Mouse (Mus musculus) limb, embryonic 15.5 days (tissue): ENCODE measurements at regions not wholly inside any gene's neighbourhood (a gene's known extent, or its start where the extent isn't known, plus 50 kb on each side); places are given as distances from the start of the nearest gene placed in this dataset.

Source experiments
- ATAC-seq: fragments of 200-750 bp; cut with Nextera tagmentation; 2 replicates; pipeline ENCODE4 v1.8.0; 2017; ENCODE audit warnings: low read depth, moderate TSS enrichment; ENCODE audit not compliant: insufficient number of reproducible peaks, low FRiP score, low TSS enrichment
- H3K27ac ChIP-seq: fragments of 300-500 bp; sonication (generic); 2 replicates; pipeline ENCODE4 v1.5.1; 2015; ENCODE audit warnings: moderate library complexity, mild to moderate bottlenecking, inconsistent platforms
- H3K27me3 ChIP-seq: fragments of 300-500 bp; sonication (generic); 2 replicates; pipeline ENCODE4 v1.6.1; 2015; ENCODE audit warnings: inconsistent platforms
- H3K36me3 ChIP-seq: fragments of 300-500 bp; sonication (generic); 2 replicates; pipeline ENCODE4 v1.6.1; 2015; ENCODE audit warnings: inconsistent platforms
- H3K4me1 ChIP-seq: fragments of 300-500 bp; sonication (generic); 2 replicates; pipeline ENCODE4 v1.6.1; 2015; ENCODE audit warnings: inconsistent platforms
- H3K4me2 ChIP-seq: fragments of 300-500 bp; sonication (generic); 2 replicates; pipeline ENCODE4 v1.6.1; 2015; ENCODE audit warnings: mild to moderate bottlenecking, inconsistent platforms
- H3K4me3 ChIP-seq: fragments of 300-500 bp; sonication (generic); 2 replicates; pipeline ENCODE4 v1.5.1; 2015; ENCODE audit warnings: mild to moderate bottlenecking, inconsistent platforms
- H3K9ac ChIP-seq: fragments of 300-500 bp; sonication (generic); 2 replicates; pipeline ENCODE4 v1.6.1; 2015; ENCODE audit warnings: inconsistent platforms
- H3K9me3 ChIP-seq: fragments of 300-500 bp; sonication (generic); 2 replicates; pipeline ENCODE4 v1.6.1; 2016; ENCODE audit warnings: inconsistent platforms
- WGBS: fragments of 180-500 bp; shearing (Covaris S2); methylation state at CpG from one replicate; pipeline ENCODE4 v1.1.7; 2015; 5-methylcytosine and 5-hydroxymethylcytosine counted together

DNA sequence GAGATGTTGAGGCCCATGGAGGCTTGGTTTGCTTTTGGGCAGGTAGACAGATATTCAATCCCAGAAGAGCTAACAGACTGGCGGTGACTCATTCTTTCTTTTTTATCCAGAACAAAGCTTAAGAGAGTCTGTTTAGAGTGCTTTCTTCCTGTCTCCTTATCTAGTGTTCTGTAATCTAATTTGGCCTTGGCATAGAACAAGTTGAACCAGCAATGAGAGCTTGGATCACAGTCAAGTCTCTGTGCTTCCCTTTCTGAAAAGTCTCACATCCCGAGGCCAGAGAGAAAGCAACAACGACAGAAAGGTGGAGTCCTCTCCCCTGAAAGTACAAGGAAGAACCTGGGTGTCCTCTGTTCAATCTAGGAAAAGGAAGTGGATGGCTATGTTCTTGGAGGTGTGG, 401.2 kb upstream of the Etaa1 start:
- Histone ChIP-seq H3K4me3 (no peak overlapping the region), H3K9ac (no peak overlapping the region), H3K4me2 (no peak overlapping the region), H3K36me3 (no peaks in the 10 kb centered on the region), H3K9me3 (no peaks in the 10 kb centered on the region), H3K27ac (no peak overlapping the region), H3K4me1 (no peaks in the 10 kb centered on the region), H3K27me3 (no peaks in the 10 kb centered on the region)
- ATAC-seq: no peak
- whole genome bisulfite sequencing: 72% methylated on average over 3 of the region's 3 CpGs

GRCm38 (mm10) chr11:18354156-18354555, 400.5 kb upstream of the Etaa1 start:
- Histone ChIP-seq H3K27ac (no peak overlapping the region), H3K9ac (no peak overlapping the region), H3K4me1 (no peaks in the 10 kb centered on the region), H3K27me3 (no peaks in the 10 kb centered on the region), H3K9me3 (no peaks in the 10 kb centered on the region), H3K4me2 (no peak overlapping the region), H3K4me3 (no peak overlapping the region), H3K36me3 (no peaks in the 10 kb centered on the region)
- ATAC-seq: no peak
- 65% methylated on average over 4 of the region's 4 CpGs for WGBS

GRCm38 (mm10) chr11:18347841-18348240, 394.2 kb upstream of the Etaa1 start:
- ATAC-seq: no peak
- no peak overlapping the region for H3K4me2 ChIP-seq
- H3K9ac ChIP-seq: no peak overlapping the region
- no peaks in the 10 kb centered on the region for H3K4me1 ChIP-seq
- WGBS: 65% methylated on average over 3 of the region's 3 CpGs
- H3K4me3 ChIP-seq: no peak overlapping the region
- H3K27me3 ChIP-seq: no peaks in the 10 kb centered on the region
- H3K27ac ChIP-seq: no peak overlapping the region
- H3K36me3 ChIP-seq: no peaks in the 10 kb centered on the region
- no peaks in the 10 kb centered on the region for H3K9me3 ChIP-seq

DNA sequence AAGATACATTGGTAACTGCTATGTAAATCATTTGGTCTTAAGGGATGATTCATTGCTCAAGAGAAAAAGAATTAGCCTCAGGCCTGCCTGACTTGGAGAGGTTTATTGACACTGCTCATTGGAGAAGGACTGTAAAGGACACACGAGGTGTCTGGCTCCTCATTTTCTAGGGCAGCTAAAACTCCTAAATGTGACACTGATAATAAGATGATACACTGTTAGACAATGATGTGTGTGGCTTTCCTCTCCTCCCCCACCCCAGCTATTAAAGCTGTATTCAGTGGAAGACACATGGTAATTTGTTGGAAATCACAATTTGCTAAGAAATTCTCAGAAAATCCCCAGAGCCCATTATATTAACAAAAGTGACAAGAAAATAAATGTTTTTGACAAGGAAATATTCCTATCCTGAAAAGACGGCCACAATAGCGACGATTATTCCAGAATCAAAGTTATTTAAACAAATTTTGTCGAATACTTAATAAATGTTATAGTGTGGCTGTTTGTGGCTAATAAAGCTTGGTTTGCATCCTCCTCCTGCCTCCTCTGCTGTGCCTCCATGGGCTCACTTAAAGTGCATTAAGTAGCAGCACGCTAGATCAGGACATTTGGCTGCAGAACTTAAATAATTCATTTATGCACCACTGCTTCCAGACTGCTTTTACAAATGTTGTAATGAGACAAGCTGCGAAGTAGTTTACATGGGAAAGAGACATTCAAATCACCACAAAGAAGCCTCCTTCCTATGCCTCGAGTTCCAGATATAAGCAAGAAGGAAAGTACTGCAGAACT, 360.0 kb upstream of the Etaa1 start:
- Histone ChIP-seq H3K36me3 (no peaks in the 10 kb centered on the region), H3K9me3 (no peaks in the 10 kb centered on the region), H3K27me3 (no peaks in the 10 kb centered on the region), H3K4me1 (no peaks in the 10 kb centered on the region), H3K9ac (no peak overlapping the region), H3K4me2 (no peak overlapping the region), H3K27ac (no peak overlapping the region), H3K4me3 (no peak overlapping the region)
- 58% methylated on average over 8 of the region's 8 CpGs for WGBS
- no peak for ATAC-seq

DNA sequence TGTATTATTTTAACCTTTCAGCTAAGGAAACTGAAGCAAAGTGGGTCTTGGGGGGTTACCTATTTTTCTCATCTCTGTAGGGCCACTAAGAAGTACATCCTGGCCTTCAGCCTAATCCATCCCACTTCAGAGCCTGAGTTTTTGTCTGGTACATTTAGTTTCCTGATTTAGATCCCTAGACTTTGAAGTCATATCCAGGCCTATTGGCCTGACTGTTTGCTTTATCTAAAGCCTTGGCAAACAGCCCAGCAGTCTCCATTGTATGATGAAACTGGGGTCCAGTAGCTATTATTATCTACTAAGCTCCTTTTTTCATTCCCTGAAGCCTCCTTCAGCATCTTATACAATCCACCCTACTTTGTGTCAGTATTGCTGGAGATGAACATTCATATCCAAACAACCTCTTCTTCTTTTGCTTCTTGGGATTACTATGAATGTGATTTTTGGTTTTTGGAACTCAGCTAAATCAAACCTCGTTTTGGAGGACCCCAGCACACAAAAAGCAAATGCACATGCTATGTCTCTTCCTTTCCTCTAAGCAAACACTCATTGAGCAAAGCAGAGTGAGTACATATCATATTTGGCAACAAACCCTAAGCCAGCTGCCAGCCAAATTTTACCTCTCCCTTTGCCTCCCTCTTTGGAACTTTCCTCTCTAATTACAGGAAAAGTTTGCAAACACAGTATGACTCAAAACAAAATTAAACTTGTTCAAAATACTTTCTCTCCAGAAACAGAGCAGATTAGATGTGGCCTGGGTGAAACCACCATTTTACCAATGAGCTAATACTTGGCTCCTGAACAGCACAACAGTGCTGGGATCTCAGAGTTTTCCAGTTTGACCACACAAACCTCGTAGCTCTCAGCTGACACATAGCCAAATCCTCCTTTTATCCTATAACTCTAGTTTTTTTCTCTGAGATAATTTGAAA, 342.8 kb upstream of the Etaa1 start:
- Histone ChIP-seq H3K9ac (no peak overlapping the region), H3K27me3 (no peaks in the 10 kb centered on the region), H3K9me3 (no peaks in the 10 kb centered on the region), H3K4me2 (no peak overlapping the region), H3K4me1 (no peaks in the 10 kb centered on the region), H3K4me3 (no peak overlapping the region), H3K36me3 (no peaks in the 10 kb centered on the region), H3K27ac (no peak overlapping the region)
- WGBS: 53% methylated on average over 2 of the region's 2 CpGs
- ATAC-seq: no peak

DNA sequence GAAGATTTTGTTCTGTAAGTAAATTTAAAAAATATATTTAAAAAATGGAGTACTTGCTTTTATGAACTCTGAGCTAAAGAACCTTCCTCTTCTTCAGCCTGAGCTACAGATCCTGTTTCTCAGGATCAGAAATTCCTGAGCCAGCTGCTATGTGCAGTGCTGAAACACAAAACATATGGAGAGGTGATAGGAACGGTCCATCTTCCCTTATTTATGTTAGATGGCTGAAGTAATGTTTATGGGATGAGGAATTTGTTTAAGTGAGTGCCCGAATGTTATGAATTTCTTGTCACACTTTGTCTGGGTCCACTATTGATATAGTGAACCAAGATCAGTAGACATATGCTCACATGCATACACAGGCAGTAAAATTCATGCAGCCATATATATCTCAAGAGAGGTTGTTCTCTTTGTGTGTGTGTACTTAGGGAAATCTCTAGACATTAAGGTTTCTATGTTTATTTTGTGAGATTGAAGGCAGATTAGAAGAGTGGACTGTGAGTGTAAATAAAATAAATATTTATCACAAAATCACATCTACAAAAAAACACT, 325.0 kb upstream of the Etaa1 start:
- no peak for ATAC-seq
- no peak overlapping the region for H3K4me2 ChIP-seq
- H3K27me3 ChIP-seq: no peaks in the 10 kb centered on the region
- H3K27ac ChIP-seq: no peak overlapping the region
- H3K36me3 ChIP-seq: no peaks in the 10 kb centered on the region
- 55% methylated on average over 2 of the region's 2 CpGs for WGBS
- H3K4me1 ChIP-seq: no peaks in the 10 kb centered on the region
- no peaks in the 10 kb centered on the region for H3K9me3 ChIP-seq
- no peak overlapping the region for H3K9ac ChIP-seq
- H3K4me3 ChIP-seq: no peak overlapping the region

GRCm38 (mm10) chr11:18272392-18272791, 318.7 kb upstream of the Etaa1 start:
- Histone ChIP-seq H3K4me3 (no peak overlapping the region), H3K9ac (no peak overlapping the region), H3K9me3 (no peaks in the 10 kb centered on the region), H3K4me2 (no peak overlapping the region), H3K27ac (no peak overlapping the region), H3K4me1 (no peaks in the 10 kb centered on the region), H3K36me3 (no peaks in the 10 kb centered on the region), H3K27me3 (no peaks in the 10 kb centered on the region)
- ATAC-seq: no peak
- WGBS: 57% methylated on average over 1 of the region's 1 CpGs

GRCm38 (mm10) chr11:18266161-18266560, 312.5 kb upstream of the Etaa1 start:
- no peak overlapping the region for H3K9ac ChIP-seq
- WGBS: 73% methylated on average over 2 of the region's 2 CpGs
- no peaks in the 10 kb centered on the region for H3K4me1 ChIP-seq
- H3K27me3 ChIP-seq: no peaks in the 10 kb centered on the region
- H3K4me3 ChIP-seq: no peak overlapping the region
- ATAC-seq: no peak
- no peak overlapping the region for H3K4me2 ChIP-seq
- H3K9me3 ChIP-seq: no peaks in the 10 kb centered on the region
- H3K27ac ChIP-seq: no peak overlapping the region
- H3K36me3 ChIP-seq: no peaks in the 10 kb centered on the region

DNA sequence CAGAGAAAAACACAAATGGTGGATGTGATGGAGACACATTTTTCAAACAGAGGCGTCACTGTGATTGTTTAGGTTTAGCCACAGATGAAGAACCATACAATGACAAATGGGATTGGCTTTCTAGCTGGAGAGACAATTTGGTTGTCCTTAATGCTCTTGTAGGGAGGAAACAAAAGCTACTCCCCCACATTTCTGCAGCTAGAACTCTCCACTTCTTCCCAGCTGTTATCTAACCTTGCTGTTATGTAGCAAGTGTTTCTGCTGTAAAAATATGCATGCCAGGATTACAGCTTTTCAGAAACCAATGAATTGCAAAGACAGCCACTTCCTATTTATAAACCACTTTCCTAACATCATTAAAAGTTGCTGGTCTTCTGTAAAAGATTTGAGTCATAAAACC, 309.2 kb upstream of the Etaa1 start:
- H3K4me1 ChIP-seq: no peaks in the 10 kb centered on the region
- no peak overlapping the region for H3K4me3 ChIP-seq
- H3K36me3 ChIP-seq: no peaks in the 10 kb centered on the region
- H3K4me2 ChIP-seq: no peak overlapping the region
- no peaks in the 10 kb centered on the region for H3K27me3 ChIP-seq
- 74% methylated on average over 1 of the region's 1 CpGs for WGBS
- no peak overlapping the region for H3K27ac ChIP-seq
- H3K9ac ChIP-seq: no peak overlapping the region
- no peak for ATAC-seq
- no peaks in the 10 kb centered on the region for H3K9me3 ChIP-seq

DNA sequence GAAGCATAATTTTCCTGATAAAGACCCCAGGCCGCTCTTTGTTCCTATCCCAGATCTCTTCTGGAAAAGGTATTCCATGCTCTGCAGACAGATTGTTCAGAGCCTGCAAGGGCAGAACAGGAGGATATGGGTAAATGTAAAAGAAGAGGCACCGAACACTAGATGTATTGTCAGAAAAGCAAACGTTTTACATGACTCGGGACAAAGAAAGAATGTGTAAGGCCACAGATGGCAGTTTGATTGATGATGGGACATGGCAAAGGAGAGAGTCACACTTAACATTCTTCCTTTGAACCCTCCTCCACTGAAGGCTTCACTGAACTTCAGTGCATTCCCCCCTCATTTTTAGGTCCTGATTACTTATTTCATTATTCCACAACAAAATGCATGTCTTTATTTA, 295.6 kb upstream of the Etaa1 start:
- H3K9me3 ChIP-seq: no peaks in the 10 kb centered on the region
- no peak overlapping the region for H3K4me2 ChIP-seq
- ATAC-seq: no peak
- no peak overlapping the region for H3K27ac ChIP-seq
- H3K9ac ChIP-seq: no peak overlapping the region
- WGBS: 42% methylated on average over 4 of the region's 4 CpGs
- H3K27me3 ChIP-seq: no peaks in the 10 kb centered on the region
- no peaks in the 10 kb centered on the region for H3K36me3 ChIP-seq
- H3K4me3 ChIP-seq: no peak overlapping the region
- no peaks in the 10 kb centered on the region for H3K4me1 ChIP-seq

DNA sequence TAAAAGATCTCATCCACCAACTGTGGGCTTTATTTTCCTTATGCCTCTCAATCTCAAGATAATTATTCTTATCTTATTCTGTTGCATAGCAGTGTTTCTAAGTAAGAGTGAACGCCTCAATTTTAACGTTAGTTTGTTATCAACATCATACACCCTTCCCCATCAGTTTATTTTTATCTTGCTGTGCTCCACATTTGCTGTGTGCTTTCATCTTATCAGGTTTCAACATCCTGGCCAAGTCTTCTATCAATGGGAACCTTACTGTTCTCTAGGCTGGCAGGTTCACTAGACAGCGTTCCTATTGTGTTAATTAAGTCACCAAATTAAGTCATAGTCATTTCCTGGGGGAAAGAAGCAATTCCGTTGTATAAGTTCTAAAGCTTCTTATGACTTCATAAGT, 263.1 kb upstream of the Etaa1 start:
- H3K27me3 ChIP-seq: no peaks in the 10 kb centered on the region
- no peak overlapping the region for H3K4me2 ChIP-seq
- H3K4me1 ChIP-seq: no peaks in the 10 kb centered on the region
- 74% methylated on average over 4 of the region's 4 CpGs for WGBS
- H3K9me3 ChIP-seq: no peaks in the 10 kb centered on the region
- H3K9ac ChIP-seq: no peak overlapping the region
- H3K4me3 ChIP-seq: no peak overlapping the region
- ATAC-seq: no peak
- no peaks in the 10 kb centered on the region for H3K36me3 ChIP-seq
- no peak overlapping the region for H3K27ac ChIP-seq

GRCm38 (mm10) chr11:18173028-18173427, 219.4 kb upstream of the Etaa1 start:
- no peak for ATAC-seq
- WGBS: 80% methylated on average over 2 of the region's 2 CpGs
- no peak overlapping the region for H3K4me3 ChIP-seq

More at GRCm38 (mm10) chr11:18173028-18173427, 219.4 kb upstream of the Etaa1 start:
- H3K27me3 ChIP-seq: no peaks in the 10 kb centered on the region
- H3K4me1 ChIP-seq: no peaks in the 10 kb centered on the region
- H3K9ac ChIP-seq: no peak overlapping the region
- H3K9me3 ChIP-seq: no peaks in the 10 kb centered on the region
- H3K4me2 ChIP-seq: no peak overlapping the region
- no peaks in the 10 kb centered on the region for H3K36me3 ChIP-seq
- H3K27ac ChIP-seq: no peak overlapping the region
